Mouse (Mus musculus) cortical plate, adult 2 months (tissue): ENCODE results near the gene Atp13a4.

ENCODE experiments used
- CTCF ChIP-seq: fragments of 200-500 bp; IDR thresholded peaks from 2 replicates; pipeline ENCODE4 v1.5.1; 2011; ENCODE audit warnings: mild to moderate bottlenecking, control low read depth, low read length; ENCODE audit not compliant: insufficient read depth; ENCODE audit errors: extremely low read depth
- POLR2A ChIP-seq: fragments of 200-500 bp; IDR thresholded peaks from 2 replicates; pipeline ENCODE4 v1.6.1; 2011; ENCODE audit warnings: mild to moderate bottlenecking, low read length, control low read depth; ENCODE audit not compliant: insufficient read depth; ENCODE audit errors: extremely low read depth

DNA sequence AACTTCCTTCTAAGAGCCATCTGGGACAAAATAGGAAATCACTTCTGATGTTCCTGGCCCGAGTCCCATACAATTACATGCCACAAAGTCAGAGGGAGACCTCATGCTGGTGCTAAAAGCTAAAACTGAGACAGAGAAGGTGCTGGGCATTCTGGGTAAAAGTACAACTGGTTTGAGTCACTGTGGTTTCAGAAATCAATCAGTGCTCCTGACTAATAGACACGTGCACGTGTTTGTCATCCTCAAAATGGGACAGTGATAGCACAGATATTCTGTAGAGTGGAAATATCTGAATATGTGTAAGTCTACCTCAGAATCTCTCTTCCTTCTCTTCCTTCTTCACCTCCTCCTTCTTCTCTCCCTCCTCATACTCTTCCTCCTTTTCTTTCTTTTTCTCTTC lies 53.6 kb downstream of the Atp13a4 start:
- TF ChIP-seq POLR2A = no peak
- TF ChIP-seq CTCF = no peak
